Mouse (Mus musculus): Measurements from ENCODE around the gene Psd. TPM values are rescaled to one million over a fixed set of nuclear protein-coding genes. Genes with fewer than 3 reads are reported as not detected.
A peak's percentile ranks its signal among the peaks of the same experiment; 100 is the strongest.

Psd gene
- 5.0 and 5.7 TPM in 2 replicates for polyA plus RNA-seq (2015; fragmentation: Nextera tagmentation; extraction: Ambion mirVana)

DNA sequence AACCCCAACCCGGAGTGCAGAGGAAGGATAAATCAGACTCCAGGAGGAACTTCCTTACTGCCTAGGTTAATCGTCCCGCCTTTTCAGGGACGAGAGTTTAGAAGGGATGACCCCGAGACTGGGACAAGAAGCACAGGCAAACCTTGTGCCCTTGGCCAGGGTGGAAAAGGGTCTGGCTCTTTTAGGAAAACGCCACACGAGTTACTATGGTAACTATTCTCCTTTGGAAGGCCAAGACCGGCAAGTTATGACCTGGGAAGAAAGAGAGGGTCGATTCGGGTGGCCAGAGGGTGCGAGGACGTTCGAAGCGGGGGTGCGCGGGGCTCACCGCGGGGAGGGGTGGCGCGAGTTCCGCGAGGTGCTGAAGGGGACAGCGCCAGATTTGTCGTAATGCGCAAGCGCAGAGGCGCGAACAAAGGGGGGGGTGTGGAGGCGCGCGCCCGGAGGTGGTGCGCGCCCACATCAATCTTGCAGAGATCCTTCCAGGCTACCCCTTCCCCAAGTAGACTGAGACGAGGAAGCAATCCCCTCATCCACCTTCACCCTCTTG lies at the start of gene Psd:
Gene Psd, minus strand, starts transcription at position 401 of the 550 bp plus-strand sequence.
- H3K4me2 ChIP-seq, result peak within 1 kb of the TSS; percentile 100
- H3K9me3 ChIP-seq (replicated peaks), result no peaks in the 10 kb centered on the region
- under 1% methylated on average over 35 of the region's 35 CpGs for WGBS (ENCODE audit: insufficient replicate concordance)
- H3K4me1 ChIP-seq (replicated peaks), result peaks cover 39% of the 10 kb centered on the region
- peaks cover 18% of the 10 kb centered on the region for H3K36me3 ChIP-seq (replicated peaks)
- peak within 1 kb of the TSS; percentile 91 for H3K27ac ChIP-seq (replicated peaks)
- ATAC-seq (ENCODE audit: insufficient read depth), result no peak
- H3K9ac ChIP-seq, result peak within 1 kb of the TSS; percentile 74
- peak within 1 kb of the TSS; percentile 83 for H3K4me3 ChIP-seq (replicated peaks)
- H3K27me3 ChIP-seq, result peaks cover 70% of the 10 kb centered on the region

DNA sequence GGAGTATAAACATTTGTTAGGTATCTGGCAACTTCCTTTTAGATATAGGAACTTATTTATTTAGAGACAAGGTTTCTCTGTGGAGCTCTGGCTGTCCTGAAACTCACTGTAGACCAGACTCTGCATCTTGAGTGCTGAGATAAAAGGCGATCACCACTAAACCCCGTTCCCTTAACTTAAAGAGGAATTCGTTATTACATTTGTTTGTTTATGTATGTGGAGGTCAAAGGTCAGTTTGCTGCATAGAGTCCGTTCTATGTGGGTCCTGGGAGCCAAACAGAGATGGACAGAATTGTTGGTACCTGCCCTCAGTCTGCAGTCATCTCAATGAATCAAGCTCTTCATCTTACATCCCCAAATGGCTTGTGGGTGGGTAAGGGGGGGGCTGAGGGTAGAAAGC lies 48.9 kb upstream of the Psd start:
- WGBS (ENCODE audit: insufficient replicate concordance), result 56% methylated on average over 4 of the region's 4 CpGs
- H3K4me3 ChIP-seq (replicated peaks), result no peak overlapping the region
- H3K27ac ChIP-seq (replicated peaks), result no peak overlapping the region
- no peak for ATAC-seq (ENCODE audit: insufficient read depth)
- no peaks in the 10 kb centered on the region for H3K9me3 ChIP-seq (replicated peaks)
- no peaks in the 10 kb centered on the region for H3K27me3 ChIP-seq
- no peak overlapping the region for H3K4me2 ChIP-seq
- peaks cover 10% of the 10 kb centered on the region for H3K4me1 ChIP-seq (replicated peaks)
- H3K9ac ChIP-seq, result no peak overlapping the region
- peaks cover 48% of the 10 kb centered on the region for H3K36me3 ChIP-seq (replicated peaks)

DNA sequence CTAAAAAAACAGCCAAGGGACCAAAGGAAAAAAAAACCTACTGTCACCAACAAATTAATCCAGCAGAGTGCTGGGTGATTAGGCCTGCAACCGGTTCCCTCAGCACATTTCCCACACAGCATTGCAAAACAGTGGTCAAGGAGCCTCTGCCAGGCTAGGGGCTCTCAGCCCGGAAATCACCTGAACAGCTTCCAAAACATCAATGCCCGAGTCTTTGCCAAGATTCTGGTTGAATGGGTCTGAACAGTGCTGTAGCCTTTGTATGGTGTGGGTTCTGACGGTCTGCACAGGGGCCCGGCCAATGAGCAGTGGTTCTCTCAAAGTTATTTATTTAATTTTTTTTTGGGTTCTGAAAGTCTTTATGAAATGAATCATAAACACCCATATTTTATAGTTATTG lies 48.5 kb upstream of the Psd start:
- Histone ChIP-seq H3K9ac (no peak overlapping the region), H3K4me1 (replicated peaks) (peaks cover 10% of the 10 kb centered on the region), H3K27me3 (no peaks in the 10 kb centered on the region), H3K4me2 (no peak overlapping the region), H3K9me3 (replicated peaks) (no peaks in the 10 kb centered on the region), H3K36me3 (replicated peaks) (peaks cover 44% of the 10 kb centered on the region), H3K27ac (replicated peaks) (no peak overlapping the region), H3K4me3 (replicated peaks) (no peak overlapping the region)
- WGBS (ENCODE audit: insufficient replicate concordance), result 73% methylated on average over 5 of the region's 5 CpGs
- no peak for ATAC-seq (ENCODE audit: insufficient read depth)

DNA sequence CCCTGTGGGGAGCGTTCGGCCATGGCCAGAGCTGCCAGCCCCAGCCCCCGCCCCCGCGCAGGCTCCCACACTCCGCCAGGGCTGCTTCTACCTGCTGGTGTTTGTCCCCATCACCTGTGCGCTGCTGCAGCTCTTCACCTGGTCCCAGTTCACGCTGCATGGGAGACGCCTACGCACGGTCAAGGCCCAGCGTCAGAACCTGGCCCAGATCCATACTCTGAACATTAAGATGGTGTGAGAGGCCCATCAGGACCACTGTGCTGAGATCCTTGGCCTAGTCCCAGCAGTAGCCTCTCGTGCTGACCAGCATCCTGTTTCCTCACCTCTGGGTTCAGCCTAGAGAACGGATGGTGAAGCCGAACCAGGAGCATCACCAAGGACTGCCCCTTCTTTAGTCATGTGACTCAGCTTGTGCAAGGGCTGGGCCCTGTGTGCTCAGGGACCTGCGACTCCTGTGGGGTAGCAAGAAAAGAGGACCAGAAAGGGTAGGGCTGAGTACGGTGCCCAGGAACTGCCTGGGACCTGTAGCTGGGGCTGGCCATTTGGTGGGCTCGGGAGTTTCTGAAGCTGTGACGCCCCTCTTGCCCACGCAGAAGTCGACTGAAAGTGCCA lies 47.6 kb upstream of the Psd start:
- Histone ChIP-seq H3K27ac (replicated peaks) (no peak overlapping the region), H3K4me3 (replicated peaks) (no peak overlapping the region), H3K36me3 (replicated peaks) (peaks cover 39% of the 10 kb centered on the region), H3K9me3 (replicated peaks) (no peaks in the 10 kb centered on the region), H3K9ac (no peak overlapping the region), H3K27me3 (no peaks in the 10 kb centered on the region), H3K4me1 (replicated peaks) (peaks cover 10% of the 10 kb centered on the region), H3K4me2 (no peak overlapping the region; the same call in 1 of the 2 replicates)
- 80% methylated on average over 21 of the region's 21 CpGs for WGBS (ENCODE audit: insufficient replicate concordance)
- ATAC-seq (ENCODE audit: insufficient read depth), result peak; percentile 32; the same call in 1 of the 2 replicates

DNA sequence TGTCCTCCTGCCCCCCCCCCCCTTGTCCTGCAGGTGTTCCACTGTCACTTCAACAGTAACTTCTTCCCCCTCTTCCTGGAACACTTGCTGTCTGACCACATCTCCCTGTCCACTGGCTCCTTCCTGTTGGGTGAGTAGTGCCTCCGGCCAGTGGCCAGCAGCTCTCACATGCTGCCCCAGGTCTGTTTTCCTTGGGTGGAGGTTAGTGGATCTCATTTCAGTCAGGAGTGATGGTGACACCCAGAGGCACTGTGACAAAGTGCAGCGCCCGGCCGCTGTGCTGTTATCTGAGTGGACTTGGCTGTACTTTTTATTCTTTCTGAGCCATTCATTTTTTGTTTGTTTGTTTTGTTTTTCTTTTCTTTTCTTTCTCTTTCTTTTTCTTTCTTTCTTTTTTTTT lies 42.2 kb upstream of the Psd start:
- no peak for ATAC-seq (ENCODE audit: insufficient read depth)
- no peak overlapping the region for H3K27ac ChIP-seq (replicated peaks)
- H3K4me2 ChIP-seq, result no peak overlapping the region
- H3K4me3 ChIP-seq (replicated peaks), result no peak overlapping the region
- WGBS (ENCODE audit: insufficient replicate concordance), result 25% methylated on average over 4 of the region's 4 CpGs
- no peak overlapping the region for H3K9ac ChIP-seq
- peaks cover 9% of the 10 kb centered on the region; the same call in 1 of the 2 replicates for H3K36me3 ChIP-seq (replicated peaks)
- no peaks in the 10 kb centered on the region for H3K9me3 ChIP-seq (replicated peaks)
- peaks cover 1% of the 10 kb centered on the region; the same call in 1 of the 2 replicates for H3K4me1 ChIP-seq (replicated peaks)
- no peaks in the 10 kb centered on the region for H3K27me3 ChIP-seq

DNA sequence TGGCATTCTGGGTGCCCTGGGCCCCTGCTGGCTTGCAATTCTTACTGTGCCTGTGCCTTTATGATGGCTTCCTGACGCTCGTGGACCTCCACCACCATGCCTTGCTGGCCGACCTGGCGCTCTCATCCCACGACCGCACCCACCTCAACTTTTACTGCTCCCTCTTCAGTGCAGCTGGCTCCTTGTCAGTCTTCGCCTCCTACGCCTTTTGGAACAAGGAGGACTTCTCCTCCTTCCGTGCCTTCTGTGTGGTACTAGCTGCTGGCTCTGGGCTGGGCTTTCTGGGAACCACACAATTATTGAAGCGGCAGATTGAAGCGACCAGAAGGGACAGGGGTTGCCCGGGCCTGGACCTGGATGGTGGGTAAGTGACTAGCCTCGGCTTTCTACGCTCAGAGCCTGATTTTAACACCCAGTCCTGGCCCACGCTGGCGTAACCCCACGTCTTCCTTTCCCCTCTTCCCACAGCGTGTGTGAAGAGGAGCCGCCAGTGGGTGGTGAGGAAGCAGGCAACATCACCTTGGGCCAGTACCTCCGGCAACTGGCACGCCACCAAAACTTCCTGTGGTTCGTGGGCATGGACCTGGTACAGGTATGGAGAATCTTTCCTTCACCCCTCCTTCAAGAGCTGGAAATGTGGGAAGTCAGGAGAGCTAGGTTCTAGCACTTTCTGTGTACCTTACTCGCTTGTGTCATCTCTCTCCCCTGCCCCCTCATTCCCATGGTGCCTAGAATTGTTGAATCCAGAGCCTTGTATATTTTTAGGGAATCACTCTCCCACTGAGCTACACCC lies 41.0 kb upstream of the Psd start:
- no peak overlapping the region for H3K4me3 ChIP-seq (replicated peaks)
- H3K4me1 ChIP-seq (replicated peaks), result peaks cover 10% of the 10 kb centered on the region; the same call in 1 of the 2 replicates
- no peak overlapping the region for H3K4me2 ChIP-seq
- no peaks in the 10 kb centered on the region for H3K27me3 ChIP-seq
- H3K9ac ChIP-seq, result no peak overlapping the region
- H3K9me3 ChIP-seq (replicated peaks), result no peaks in the 10 kb centered on the region
- no peak for ATAC-seq (ENCODE audit: insufficient read depth)
- H3K27ac ChIP-seq (replicated peaks), result no peak overlapping the region
- H3K36me3 ChIP-seq (replicated peaks), result peaks cover 9% of the 10 kb centered on the region; the same call in 1 of the 2 replicates
- 85% methylated on average over 23 of the region's 23 CpGs for WGBS (ENCODE audit: insufficient replicate concordance)

DNA sequence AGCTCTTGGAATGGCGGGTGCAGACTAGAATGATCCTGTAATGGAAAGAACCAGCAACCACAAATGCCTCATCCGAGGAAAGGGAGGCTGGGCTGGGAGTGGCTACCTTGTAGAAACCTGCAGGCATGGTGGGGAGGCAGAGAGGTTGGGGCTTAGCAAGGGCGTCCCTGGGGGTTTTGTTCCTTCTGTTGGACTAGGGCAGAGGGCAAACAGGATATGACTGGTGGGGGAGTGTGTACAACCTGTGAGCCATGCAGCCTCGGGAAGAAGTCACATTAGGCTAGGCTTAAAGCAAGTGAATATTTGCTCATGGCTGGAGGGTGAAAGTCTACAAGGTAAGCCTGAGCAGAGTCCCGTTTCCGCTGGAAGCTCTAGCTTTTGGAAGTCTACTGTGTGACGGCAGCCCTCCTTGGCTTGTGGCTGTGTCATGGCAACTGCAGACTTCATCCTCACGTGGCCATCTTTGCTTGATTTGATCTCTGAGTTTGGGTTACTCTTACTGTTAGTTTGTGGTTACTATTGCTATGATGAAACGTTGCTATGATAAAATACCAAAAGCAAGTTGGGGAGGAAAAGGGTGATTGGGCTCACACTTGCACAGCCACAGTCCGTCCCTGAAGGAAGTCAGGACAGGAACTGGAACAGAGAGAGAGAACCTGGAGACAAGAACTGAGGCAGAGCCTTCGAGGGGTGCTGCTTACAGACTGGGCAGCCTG lies 36.5 kb upstream of the Psd start:
- no peaks in the 10 kb centered on the region for H3K27me3 ChIP-seq
- H3K4me2 ChIP-seq, result no peak overlapping the region; the same call in 1 of the 2 replicates
- no peaks in the 10 kb centered on the region for H3K9me3 ChIP-seq (replicated peaks)
- ATAC-seq (ENCODE audit: insufficient read depth), result no peak
- 0 out of 2 replicates have a peak, but pooled peaks cover 5% of the 10 kb centered on the region for H3K36me3 ChIP-seq (replicated peaks)
- no peak overlapping the region for H3K4me3 ChIP-seq (replicated peaks)
- 51% methylated on average over 11 of the region's 11 CpGs for WGBS (ENCODE audit: insufficient replicate concordance)
- H3K9ac ChIP-seq, result no peak overlapping the region
- H3K27ac ChIP-seq (replicated peaks), result peak overlapping the region; percentile 38; the same call in 1 of the 2 replicates
- H3K4me1 ChIP-seq (replicated peaks), result peaks cover 27% of the 10 kb centered on the region

DNA sequence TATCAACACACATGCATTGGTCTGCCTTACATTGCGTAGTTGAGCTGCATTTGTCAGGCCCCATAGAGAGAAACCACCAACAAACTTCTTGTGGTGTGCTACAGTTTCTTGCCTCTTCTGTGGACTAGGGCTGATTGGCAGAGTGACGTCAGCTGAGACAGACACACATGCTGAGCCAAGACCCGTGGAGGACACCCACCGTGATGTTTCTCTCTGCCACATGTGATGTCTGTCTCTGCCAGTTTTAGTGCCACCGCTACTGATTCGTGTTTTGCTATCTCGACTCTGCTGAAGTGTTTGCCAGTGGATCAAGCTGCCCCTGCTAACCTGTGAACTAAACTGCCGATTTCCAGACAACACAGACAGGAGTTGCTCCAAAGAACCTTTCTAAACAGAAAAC lies 35.1 kb upstream of the Psd start:
- H3K9me3 ChIP-seq (replicated peaks), result no peaks in the 10 kb centered on the region
- H3K27me3 ChIP-seq, result no peaks in the 10 kb centered on the region
- H3K27ac ChIP-seq (replicated peaks), result no peak overlapping the region
- H3K9ac ChIP-seq, result no peak overlapping the region
- H3K36me3 ChIP-seq (replicated peaks), result no peaks in the 10 kb centered on the region
- no peak overlapping the region for H3K4me3 ChIP-seq (replicated peaks)
- WGBS (ENCODE audit: insufficient replicate concordance), result 69% methylated on average over 8 of the region's 8 CpGs
- ATAC-seq (ENCODE audit: insufficient read depth), result no peak
- H3K4me2 ChIP-seq, result no peak overlapping the region
- H3K4me1 ChIP-seq (replicated peaks), result peaks cover 41% of the 10 kb centered on the region

DNA sequence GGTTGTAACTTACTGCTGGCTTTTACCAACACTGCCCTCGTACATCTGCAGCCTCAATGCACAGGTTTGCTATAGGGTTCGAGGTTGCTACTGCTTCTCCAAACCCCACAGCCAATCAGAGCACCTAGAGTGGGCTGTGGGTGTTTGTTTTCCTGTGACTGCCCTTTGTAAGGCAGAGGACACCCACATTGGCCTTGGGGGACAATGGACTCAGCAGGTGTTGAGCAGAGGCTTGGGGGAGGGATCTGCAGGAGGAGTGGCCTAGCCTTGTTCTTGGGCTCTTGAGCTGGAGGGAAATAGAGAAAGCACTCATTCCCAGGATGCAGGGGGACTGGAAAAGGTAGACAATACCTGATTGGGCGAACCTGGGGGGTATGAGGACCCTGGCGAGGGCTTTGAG lies 31.4 kb upstream of the Psd start:
- H3K27ac ChIP-seq (replicated peaks), result peak overlapping the region; percentile 65
- WGBS (ENCODE audit: insufficient replicate concordance), result 22% methylated on average over 4 of the region's 4 CpGs
- peak overlapping the region; percentile 71 for H3K9ac ChIP-seq
- peaks cover 48% of the 10 kb centered on the region for H3K4me1 ChIP-seq (replicated peaks)
- peak overlapping the region; percentile 98 for H3K4me2 ChIP-seq
- ATAC-seq (ENCODE audit: insufficient read depth), result no peak
- peak overlapping the region; percentile 70 for H3K4me3 ChIP-seq (replicated peaks)
- no peaks in the 10 kb centered on the region for H3K27me3 ChIP-seq
- H3K36me3 ChIP-seq (replicated peaks), result no peaks in the 10 kb centered on the region
- no peaks in the 10 kb centered on the region for H3K9me3 ChIP-seq (replicated peaks)

DNA sequence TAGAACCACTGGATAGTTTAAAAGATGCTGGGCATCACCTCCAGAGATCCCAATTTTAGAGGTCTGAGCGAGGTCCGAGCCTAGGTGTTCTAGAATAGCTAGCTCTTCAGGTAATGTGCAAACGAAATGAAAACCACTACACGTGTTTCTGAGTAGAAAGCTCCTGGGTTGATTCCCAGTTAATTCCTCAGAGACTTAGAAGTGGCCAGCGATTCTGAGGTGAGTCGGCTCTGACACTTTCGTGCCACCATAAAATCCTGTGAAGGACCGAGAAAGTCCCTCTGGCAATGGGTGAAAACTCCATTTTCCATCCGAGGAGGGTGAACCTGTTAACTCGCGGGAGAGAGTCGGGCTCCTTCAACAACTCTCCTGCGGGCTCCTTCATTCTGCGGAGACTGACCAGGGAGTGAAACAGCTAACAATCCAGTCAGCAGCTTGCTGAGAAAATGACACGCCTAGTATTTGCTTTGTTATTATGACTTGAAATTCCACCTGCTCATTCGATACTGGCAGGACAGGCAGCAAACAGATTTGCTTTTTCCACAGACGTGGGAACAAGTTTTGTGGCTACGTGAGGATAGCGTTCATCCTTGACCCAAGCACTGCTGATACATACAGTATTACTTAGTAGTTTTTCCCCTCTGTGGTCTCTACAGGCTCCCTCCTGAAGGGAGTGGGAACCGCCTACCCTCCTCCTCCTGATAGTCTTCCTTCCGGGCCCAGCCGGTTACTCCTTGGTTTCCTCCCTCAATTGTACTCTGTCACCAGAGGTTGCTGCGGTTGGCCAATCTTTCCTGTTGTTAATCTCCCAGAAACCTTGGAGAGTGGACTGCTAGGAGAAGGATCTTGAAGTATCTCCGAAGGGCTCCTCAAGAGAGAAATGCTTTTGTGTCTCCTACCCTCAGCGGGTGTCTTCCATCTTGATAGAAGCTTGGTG lies 30.7 kb upstream of the Psd start:
- peak overlapping the region; percentile 71 for H3K9ac ChIP-seq
- 3% methylated on average over 25 of the region's 25 CpGs for WGBS (ENCODE audit: insufficient replicate concordance)
- peak; percentile 36 for ATAC-seq (ENCODE audit: insufficient read depth)

More for the DNA sequence above, 30.7 kb upstream of the Psd start:
- no peaks in the 10 kb centered on the region for H3K9me3 ChIP-seq (replicated peaks)
- H3K36me3 ChIP-seq (replicated peaks), result no peaks in the 10 kb centered on the region
- H3K4me1 ChIP-seq (replicated peaks), result peaks cover 52% of the 10 kb centered on the region
- peak overlapping the region; percentile 70 for H3K4me3 ChIP-seq (replicated peaks)
- peak overlapping the region; percentile 98 for H3K4me2 ChIP-seq
- peak overlapping the region; percentile 65 for H3K27ac ChIP-seq (replicated peaks)
- H3K27me3 ChIP-seq, result no peaks in the 10 kb centered on the region

Measured in liver, embryonic 15.5 days (tissue).